Mouse (Mus musculus): ENCODE data around the gene Rad50.

The Rad50 gene

DNA sequence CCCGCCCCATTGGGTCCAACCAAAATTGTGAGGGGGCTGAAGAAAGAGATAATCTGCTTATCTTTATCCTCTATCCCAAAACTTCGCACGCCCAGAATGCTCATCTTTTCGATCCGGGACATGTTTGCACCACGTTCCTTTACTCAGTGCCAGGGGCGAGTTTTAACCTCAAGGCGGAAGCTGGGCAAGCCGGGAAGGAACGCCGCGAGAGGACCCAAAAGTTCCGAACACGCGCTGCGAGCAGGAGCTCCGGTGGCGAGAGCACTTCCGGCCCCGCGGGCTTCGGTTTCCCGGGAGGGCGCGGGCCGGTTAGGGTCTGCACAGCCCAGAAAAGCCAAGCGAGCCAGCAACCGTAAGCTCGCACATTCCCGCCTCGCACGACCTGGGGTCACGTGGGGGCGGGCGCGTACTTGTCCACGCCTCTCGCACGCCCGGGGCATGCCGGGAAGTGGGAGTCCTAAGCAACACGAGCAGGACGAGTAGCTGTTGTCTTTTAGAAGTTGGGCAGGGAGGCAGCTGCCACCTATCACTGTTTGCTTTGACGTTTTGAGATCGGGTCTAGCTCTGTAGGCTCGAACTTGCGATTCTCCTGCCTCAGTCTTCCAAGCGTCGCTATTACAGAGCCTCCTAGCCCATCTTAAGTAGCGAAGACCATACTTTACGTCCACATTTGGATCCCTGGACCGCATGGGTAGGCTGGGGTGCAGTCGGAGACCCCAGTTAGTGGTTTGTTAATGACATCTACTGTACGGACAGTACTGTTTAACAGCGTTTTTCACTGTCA, at the start of gene Rad50:
TSS of gene Rad50 (minus strand) at position 386 of the 784 bp plus-strand sequence.
- peak; percentile 91 to 95 for DNase-seq (ENCODE audit: low spot score in 2 of 2)

DNA sequence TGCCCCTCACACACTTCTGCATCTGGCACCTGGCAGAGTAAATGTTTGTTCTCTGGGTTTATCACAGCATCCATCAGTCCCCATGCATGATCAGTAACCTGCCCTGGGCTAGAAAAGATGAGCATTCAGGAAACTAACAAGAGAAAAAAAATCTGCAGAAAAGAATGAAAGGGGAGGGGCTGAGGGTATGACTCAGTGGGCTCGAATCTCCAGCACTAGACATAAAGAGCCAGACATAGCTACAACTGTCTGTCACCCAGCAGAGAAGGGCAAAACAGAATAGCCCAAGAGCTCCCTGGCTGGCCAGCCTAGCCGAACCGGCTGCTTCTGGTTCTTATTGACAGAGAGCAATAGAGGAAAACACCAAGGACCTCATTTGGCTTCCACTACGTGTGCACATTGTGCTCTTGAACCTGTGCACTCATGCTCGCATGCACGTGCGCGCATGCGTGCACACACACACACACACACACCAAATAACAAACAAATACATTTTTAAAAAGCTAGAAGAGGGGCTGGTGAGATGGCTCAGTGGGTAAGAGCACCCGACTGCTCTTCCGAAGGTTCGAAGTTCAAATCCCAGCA, 48.0 kb upstream of the Rad50 start:
- no peak for DNase-seq (ENCODE audit: low spot score in 2 of 2)

DNA sequence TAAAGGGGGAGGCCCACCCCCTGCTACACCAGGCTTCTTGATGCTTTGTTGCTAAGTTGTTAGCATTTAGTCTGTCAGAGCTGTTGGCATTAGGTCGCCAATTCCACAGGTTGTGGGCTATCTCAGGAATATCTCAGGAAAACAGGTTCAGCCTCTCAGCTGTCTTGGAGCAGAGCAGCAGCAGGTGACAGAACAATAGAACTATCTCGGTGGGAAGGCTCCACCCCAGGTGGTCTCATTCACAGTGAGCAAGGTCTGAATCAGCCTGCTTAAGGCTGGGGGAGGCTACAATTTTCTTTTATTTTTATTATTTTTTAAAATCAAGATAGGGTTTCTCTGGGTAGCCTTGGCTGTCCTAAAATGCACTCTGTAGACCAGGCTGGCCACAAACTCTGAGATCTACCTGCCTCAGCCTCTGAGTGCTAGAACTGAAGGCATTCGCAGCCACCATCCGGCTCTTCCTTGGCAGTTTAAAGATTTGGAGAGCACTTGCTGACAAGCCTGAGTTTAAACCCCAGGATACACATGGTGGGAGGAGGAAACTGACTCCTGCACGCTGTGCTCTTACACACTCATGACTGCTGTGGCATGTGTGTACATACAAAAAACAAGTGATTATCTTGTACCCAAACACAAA, 42.7 kb upstream of the Rad50 start:
- DNase-seq (ENCODE audit: low spot score in 2 of 2): no peak

DNA sequence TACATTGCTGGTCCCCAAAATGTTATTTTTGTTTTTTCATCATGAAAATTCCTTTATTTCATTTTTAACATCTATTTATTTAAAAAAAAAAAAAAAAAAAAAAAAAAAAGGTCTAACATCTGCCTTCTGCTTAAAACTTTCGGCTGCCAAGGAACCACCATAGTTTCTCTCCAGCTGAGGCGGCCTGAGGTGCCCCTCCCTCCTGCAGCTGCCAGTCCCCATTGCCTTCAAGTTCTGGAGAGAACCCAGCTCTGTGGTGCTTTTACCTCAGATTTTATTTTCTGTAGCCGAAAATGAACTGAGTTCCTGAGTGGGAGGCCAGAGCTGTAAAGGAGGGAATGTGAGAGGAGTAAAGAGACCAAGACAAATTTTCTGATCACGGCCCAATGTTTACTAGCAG, 42.2 kb upstream of the Rad50 start:
- DNase-seq (ENCODE audit: low spot score in 2 of 2): no peak

DNA sequence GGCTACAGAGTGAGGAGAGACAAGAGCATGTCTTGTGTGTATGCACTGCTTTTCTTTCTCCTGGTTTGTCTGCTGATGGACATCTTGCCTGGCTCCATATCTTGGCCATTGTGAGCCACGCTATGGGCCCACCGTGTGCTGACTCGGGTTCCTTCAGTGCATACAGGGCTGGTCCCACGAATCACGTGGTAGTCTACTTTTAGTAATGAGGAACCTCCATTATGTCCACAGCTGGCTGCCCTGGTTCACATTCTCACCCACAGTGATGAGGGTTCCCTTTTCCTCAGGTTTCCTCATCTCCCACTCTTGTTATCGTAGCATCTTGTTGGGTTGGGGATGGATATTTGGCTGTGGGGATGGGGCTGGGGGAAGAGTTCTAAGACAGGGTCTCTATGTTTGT, 41.5 kb upstream of the Rad50 start:
- DNase-seq (ENCODE audit: low spot score in 2 of 2): no peak

DNA sequence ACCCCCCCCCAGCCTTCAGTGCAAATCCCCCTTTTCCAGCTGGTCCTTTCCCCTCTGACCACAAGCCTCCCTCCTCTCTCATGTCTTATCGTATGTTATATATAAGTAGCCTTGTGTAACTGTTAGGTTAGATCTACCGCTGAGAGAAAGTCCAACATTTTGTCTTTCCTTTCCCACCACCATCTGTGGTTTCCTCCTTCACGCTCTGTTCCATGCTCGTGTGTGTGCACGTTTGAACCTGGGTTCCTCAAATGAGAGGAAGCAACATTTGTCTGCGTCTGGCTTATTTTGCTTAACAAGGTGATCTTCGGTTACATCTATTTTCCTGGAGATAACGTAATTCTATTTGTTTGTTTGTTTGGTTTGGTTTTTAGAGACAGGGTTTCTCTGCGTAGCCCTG, 40.9 kb upstream of the Rad50 start:
- DNase-seq (ENCODE audit: low spot score in 2 of 2): no peak

DNA sequence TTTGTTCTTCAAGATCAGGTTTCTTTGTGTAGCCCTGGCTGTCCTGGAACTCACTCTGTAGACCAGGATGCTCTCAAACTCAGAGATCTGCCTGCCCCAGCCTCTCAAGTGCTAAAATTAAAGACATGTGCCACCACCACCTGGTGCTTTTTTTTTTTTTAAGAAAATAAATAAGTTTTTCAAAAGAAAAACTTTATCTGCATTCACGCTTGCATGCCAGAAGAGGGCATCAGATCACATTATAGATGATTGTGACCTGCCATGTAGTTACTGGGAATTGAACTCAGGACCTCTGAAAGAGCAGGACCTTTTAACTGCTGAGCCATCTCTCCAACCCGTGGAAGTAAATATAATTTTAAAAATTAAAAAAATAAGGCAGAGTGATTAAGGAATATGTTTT, 38.1 kb upstream of the Rad50 start:
- no peak for DNase-seq (ENCODE audit: low spot score in 2 of 2)

DNA sequence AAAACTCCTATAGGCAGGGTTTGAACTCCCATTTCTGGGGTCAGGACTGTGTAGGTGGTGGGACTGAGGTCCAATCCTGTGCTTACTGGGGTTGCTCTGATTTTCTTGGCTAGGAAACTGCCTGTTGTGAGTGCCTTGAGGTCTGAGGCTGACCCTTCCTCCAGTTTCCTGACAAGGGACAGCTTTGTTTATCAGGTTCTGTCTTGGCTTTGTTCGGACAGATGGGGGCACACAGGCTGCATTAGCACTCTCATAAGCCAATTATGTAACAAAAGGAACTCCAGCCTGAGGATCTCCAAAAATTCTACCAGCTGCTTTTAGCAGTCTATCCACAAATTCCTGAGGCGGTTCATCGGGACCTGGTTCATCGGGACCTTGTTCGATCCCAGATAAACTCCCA, 35.2 kb upstream of the Rad50 start:
- DNase-seq (ENCODE audit: low spot score in 2 of 2): no peak

DNA sequence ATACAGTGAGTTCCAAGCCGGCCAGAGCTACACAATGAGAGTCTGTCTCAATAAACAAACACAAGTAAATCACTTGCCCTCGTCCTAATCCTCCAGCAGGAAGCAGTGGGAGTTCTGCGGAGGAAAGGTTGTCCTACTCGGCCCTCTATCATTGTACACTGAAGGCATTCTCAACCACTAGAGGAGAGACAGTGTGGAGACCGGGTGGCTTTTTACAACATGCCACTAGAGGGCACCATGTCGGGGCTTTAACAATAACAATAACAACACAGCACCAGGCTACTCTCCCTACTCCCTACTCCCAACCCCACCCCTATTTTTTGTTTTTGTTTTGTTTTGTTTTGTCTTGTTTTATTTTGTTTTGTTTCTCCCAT, 30.4 kb upstream of the Rad50 start:
- DNase-seq (ENCODE audit: low spot score in 2 of 2): peak; percentile 62 to 74

DNA sequence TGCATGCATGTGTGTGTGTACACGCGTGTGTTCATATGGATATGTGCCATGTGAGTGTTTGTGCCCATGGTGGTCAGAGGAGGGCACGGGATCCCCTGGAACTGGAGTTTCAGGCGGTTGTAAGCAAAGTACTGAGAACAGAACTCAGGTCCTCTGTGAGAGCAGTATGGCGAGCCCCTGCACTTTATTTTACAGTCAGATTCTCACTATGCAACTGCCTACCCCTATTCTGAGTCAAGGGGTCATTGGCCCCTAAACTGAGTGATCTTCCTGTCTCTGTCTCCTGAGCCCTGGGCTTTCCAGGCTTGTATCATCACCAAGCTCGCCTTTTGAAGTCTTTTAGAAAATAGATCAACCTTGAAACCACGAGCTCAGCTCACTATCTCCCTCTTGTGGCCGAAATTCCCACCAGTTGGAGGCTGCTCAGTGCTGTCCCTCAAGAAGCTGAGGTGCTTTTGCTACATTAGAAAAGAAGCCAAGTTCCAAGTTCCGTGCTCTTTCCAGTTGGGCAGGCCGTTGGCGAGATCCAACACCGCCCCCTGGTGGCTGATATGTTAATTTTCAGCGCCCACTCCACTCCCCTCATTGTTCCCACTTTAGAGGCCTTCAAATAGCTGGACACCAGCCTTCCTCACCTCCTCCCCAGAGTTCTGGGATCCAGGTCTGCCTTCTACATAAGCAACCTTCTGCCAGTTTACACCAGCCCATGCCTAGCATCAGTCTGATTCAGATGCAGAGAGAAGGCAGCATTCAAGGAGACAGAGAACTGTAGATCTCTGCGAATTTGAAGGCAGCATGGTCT, 29.9 kb upstream of the Rad50 start:
- DNase-seq (ENCODE audit: low spot score in 2 of 2): peak; percentile 74 to 90

DNA sequence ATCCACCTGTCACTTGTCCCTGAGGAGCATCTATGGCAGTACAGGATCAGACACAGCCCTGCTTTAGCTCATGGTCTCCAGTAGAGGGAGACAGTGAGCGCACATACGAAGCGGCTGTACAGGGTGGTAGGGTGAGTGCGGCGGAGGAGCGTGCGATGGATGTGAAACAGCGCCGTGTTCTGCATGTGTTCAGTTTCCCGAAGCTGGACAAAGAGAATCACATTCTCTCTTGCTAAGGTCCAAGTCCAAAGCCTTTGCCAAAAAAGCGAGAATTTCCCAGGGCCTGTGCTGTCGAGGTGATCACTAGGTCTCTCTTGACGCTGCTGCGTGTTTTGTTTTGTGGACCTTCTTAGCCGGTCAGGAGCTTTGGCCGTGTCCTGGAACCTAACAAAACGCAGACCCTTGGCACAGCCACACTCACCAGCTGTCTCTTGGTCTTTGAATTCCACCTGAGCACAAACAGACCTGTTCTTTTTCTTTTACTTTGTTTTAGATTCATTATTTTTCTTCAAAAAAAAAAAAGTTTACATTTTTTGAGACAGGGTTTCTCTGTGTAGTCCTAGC, 28.6 kb upstream of the Rad50 start:
- DNase-seq (ENCODE audit: low spot score in 2 of 2): peak; percentile 67 to 78

DNA sequence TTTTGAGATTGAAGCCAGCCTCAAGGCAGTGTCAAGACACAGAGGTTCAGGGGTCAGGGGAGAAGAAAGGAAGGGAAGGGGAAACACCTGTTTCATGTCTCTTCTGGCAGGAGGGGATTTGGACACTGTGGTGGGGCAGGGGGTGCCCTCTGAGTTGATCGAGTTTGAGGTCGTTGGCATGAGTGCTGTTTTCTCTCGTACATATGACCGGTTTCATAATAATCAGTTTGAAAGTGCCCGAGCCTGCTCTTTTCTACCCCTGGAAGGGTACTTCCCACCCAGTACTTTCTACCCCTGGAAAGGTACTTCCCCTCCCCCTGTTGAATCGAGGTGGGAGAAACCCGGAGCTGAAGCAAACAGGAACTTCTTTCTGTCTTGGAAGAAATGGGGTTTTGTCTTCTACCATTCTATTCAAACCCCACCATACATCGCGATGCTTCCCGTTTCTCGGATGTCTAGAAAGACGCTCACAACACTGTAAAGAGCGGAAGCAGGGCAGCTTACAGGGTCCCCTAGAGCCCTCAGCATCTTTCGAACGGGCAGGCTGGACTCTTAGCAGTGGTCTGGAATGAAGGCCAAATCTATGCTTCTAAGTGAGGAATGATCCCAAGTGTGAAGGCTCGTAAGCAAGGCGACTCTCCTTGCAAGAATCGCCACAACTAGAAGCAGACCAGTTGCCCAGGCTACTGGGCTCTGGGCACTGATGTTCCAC, 28.0 kb upstream of the Rad50 start:
- no peak for DNase-seq (ENCODE audit: low spot score in 2 of 2)

DNA sequence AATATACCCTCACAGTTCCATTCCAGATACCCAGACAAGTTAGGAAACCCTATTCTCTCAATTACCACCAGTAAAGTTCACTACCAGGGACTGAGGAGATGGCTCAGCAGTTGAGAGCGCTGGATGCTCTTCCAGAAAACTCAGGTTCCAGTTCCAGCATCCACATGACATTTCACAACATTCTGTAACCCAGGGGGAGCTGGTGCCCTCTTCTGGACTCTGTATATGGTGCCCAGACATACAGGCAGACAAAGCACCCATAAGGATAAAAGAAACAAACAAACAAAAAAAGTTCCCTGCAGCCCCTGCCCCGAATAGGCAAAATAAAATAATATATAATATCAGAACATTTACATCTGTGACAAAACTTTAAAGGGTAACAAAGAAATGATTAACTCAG, 27.3 kb upstream of the Rad50 start:
- no peak for DNase-seq (ENCODE audit: low spot score in 2 of 2)

DNA sequence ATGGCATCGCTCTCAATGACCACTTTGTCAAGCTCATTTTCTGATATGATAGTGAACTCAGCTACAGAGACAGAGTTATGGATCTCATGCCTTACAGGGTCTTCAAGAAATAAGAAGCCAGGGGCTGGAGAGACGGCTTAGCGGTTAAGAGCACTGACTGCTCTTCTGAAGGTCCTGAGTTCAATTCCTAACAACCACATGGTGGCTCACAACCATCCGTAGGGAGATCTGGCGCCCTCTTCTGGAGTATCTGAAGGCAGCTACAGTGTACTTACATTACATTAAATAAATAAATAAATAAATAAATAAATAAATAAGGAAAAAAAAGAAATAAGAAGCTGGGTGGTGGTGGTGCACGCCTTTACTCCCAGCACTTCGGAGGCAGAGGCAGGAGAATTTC, 26.7 kb upstream of the Rad50 start:
- no peak for DNase-seq (ENCODE audit: low spot score in 2 of 2)

DNA sequence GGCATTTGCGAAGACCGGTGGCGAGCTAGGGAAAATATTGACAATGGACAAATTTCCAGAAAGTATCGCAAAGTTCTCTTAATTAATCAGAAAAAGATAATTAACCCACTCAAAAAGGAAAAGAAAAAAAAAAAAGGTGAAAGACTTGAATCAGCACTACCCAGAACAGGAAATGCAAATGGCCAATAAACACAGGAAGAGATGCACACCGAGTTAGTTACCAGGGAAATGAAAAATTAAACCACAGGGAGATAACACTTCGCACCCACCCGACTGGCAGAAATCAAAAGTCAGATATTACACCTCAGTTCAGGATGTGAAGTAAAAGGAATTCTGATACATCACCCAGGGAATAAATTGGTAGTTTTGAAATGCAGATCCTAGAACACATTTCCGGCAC, 25.1 kb upstream of the Rad50 start:
- DNase-seq (ENCODE audit: low spot score in 2 of 2): no peak

DNA sequence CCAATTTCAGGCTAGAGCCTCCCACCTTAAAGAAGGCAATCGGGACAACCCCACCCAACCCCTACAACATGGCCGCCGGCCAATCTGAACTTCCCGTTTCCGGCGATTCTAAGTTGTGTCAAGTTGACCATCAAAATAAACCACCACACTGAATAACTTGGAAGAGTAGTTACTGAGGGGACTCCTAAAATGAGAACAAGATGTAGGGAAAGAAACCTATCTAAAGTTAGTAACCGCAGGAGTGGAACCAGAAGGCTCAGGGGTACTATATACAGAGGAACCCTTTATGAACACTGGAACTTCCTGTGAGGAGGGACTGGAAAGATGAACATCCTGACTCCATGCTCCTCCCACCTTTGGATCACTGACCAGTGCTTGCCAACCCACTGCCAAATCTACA, 24.3 kb upstream of the Rad50 start:
- DNase-seq (ENCODE audit: low spot score in 2 of 2): no peak

DNA sequence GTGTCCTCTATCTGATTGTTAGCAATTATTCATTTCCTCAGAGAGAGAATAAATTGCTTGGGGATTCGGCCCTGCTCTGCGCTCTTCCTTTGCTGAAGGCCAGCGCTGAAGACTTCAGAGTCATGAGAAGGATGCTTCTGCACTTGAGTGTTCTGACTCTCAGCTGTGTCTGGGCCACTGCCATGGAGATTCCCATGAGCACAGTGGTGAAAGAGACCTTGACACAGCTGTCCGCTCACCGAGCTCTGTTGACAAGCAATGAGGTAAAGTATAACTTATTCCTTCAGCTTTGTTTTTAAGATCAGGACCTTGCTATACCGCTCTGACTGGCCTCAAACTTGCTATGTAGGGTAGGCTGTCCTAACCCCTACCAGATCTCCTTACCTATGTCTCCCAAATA, 13.6 kb upstream of the Rad50 start, which contains the start of gene Il5:
TSS of gene Il5 (plus strand) at position 80 of the 400 bp plus-strand sequence.
- no peak for DNase-seq (ENCODE audit: low spot score in 2 of 2)

DNA sequence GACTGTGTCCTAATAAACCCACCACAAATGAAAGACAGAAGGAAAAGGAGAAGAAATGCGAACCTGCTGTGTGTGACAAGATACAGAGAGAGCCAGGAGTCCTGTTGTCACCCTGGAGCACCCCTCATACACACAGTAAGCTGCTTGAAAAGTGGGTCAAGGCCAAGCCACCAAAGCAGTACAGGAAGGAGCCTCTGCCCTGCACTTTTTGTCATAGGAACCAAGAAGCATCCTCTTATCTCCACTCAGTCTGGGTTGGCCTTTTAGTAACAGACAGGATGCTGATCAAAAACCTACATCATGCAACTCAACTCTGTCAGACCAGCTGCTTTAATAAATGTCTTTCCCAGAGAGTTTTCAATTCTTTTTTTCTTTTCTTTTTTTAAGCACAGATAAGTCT, 12.6 kb upstream of the Rad50 start:
- DNase-seq (ENCODE audit: low spot score in 2 of 2): no peak

DNA sequence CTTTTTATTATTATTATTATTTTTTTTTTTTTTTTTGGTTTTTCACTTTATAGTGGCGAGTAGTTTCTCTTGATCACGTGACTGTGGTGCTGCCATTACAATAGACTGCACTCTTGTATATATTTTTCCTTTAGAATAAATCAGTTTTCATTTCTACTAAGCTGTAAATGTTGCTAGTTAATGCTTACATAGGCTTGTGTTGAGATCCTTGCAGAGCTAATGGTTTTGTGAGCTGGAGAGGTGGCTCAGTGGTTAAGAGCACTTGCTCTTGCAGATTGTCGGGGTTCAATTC, 545 bp upstream of the Rad50 start:
- DNase-seq (ENCODE audit: low spot score in 2 of 2): no peak

DNA sequence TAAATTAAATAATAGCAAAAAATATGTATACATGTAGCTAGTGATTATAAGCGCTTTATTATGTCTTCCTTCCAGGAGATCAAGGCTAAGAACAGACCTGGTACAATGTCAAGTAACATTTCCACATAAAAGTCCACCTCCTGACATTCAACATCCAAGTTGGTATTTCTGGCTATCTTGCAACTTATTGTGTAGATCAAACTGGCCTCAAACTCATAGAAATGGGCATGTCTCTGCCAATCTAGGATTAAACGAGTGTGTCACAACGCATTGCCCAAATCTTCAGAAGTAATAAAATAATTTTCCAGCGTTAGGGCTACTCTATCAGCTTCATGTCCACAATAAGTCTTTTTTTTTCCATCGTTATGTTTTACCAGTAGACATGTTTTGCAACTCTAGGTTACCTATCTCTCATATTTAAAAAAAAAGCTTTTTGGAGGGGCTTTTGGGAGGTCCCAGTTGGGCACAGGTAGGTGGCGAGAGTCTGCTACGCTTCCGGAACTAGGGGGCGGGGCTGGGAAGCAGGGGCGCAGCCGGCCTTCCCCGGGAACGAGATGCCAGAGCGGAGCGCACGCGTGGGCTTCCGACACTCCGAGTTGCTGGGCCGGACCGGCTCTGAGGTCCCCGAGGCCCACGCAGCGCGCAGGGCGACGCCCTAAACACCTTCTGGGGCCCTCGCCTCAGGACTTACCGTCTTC, 734 bp downstream of the Rad50 start:
- DNase-seq (ENCODE audit: low spot score in 2 of 2): peak; percentile 46 to 76

DNA sequence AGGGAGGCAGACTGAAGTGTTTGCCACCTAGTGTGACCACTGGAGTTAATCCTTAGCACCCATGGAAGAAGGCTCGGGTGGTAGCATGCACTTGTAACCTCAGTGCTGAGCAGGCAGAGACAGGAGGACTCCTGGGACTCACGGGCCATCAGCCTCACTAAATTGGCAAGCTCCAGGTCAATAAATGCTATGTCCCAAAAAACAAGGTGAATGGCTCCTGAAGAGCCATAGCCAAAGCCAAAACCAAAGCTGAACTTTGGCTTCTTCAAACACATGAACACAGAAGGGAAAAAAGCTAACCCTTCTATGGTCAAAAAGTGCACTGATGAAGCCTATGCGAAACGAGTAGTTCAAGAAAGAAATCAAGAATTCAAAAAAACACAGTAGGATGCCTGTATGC, 7.8 kb downstream of the Rad50 start:
- no peak for DNase-seq (ENCODE audit: low spot score in 2 of 2)

Data from spleen, postnatal 4 days (tissue).